Mouse (Mus musculus) urinary bladder, postnatal 36 days (tissue): ENCODE results near the gene Gfral.

Experiments
- DNase-seq, 2 experiments: peaks; one replicate each; pipeline ENCODE4 v3.0.0; 2022; ENCODE audit warnings: low spot score in 2 of 2, mixed read lengths in 1 of 2

Gfral gene

DNA sequence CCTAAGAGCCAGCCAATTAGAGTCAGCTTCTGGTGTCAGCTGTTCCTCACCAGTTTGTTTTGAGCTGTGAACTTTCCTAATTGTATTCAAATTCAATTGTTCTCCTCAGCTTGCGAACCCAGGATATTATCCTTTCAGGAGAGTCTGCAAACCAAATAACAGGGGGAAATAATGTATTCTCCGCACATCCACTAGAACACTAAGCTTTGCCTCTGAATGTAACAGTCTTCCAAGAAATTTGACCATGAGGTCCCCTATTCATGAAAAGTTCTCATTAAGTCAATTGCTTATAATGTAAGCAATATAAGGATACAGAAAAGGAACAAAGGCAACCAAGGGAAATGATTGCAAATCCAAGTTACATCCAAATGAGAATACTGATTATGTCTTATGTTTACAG is at the start of gene Gfral:
Gfral (minus strand) TSS at position 101 of the 400 bp plus-strand sequence.
- no peak for DNase-seq

DNA sequence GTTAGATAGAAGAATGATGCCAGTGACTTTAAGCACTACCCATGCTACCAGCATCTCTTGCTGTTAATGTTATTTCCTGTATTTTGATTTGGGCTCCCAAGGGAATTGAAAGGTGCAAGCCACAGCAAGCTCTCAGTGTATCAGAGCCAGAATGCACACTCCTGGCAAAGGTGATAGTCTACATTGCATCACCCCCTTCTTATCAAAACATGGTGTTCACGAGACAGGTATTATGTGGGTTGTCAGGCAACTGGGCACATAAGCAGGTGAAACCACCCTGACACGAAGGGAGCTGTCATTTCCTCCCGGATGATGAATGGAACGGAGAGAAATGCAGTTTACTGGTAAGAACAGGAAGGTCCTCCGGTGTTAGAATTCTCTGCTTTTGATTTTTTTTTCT is 44.3 kb upstream of the Gfral start:
- no peak for DNase-seq

DNA sequence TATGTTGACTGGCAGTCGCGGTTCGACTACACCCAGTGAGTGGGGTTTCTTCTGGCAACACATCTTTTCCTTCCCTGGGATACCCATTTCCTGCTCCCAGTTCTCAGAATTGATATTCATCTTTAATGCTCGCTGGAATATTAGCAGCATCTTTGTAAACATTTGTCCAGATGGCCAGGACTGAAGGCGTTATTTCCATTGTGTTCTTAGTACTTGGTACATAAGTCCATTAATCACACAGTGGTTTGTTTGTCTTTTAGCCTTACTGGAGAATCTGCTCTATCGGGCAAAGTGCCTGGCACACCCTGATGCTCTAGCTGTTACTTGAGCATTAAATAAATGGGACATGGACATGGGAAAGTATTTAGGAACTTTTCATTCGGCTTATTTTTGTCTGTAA is 39.1 kb upstream of the Gfral start:
- no peak for DNase-seq

DNA sequence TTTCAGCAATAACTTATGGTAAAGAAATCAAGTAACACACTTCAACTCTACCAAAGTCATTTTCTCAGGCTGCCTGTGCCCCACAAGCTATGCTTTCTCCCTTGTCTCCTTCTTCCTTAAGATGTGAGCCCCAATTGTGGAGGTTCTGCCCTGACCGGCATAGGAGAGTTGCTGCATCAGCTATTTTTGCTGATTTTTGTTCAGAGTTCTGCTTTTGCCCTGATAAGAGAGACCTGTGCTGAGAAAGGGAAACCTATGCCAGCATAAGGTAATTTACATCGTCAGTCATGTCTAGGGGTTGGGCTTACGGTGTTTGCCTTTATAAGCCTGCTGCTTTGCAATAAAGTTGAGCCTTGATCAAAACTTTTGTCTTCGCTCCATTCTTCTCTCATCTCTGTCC is 38.7 kb upstream of the Gfral start:
- DNase-seq = no peak

DNA sequence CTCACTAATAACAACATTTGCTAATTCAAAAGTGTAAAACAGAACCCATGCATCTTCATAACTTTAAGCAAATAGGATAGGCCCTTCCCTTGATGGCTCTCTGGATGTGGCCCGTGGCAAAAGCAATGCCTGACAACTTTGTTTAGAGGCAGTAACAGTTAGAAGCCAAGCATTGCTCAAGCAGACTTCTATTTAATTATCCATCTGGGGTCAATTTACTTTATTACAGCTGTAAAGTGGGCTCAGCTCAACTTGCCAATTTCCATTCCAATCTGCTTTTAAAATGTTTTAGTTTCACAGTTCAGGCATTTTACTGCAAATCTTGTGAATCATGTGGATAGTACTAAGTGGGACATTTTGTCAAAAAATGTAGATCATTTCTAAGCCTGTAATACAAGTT is 28.9 kb upstream of the Gfral start:
- no peak for DNase-seq

DNA sequence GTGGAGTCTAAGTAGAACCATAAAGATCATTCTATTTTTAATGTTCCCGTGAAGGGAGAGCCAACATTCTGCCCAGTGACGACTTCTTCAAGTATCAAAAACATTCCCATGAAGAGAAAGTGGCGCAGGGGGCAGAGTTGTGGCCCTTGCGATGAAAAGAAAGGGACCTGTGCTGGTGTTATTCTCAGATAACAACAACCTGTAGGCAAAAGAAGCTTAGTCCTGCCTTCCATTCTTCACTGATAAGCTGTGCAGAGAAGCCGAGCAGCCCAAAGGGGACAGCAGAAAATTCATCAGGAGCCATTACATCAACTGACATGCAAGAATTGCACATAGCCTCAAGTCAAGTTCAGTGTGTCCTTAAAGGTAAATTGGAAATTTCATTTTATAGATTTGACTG is 24.5 kb upstream of the Gfral start:
- DNase-seq = no peak

DNA sequence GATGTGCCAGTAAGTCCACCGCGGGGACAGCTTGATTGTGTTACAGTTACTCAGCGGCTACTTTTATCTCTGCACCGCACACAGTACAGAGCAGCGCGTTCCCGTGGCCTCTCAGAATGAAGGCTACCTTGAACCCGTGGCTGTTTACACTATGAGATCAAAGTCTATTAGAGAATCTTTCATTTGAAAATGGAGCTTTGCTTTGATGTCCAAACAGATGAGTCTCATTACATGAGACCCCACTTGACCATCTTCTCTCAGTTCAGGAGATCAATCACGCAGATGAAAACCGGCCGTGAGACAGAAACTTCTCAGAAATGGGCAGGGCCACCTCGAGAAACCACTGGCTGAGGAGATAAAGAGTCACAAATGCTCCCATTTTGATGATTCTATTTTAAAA is 23.8 kb upstream of the Gfral start:
- no peak for DNase-seq

DNA sequence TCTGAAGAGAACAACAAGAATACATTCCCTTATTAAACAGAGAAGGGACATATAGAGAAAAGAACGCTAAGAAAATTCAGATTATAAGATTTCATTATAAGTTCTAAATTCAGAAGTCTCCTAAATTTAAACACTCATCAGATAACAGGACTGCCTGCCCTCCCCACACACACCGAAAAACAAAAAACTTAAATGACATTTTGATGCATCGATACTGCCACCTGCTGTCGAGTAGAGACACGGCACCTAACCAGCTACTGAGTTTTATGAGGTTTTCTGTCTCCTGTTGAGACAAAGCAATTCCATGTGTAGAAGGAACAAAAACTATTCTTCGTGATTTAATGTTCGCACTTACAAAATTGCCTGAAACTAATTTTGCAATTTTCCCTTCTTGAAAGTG is 23.2 kb upstream of the Gfral start:
- DNase-seq = peak; percentile 54 to 55

DNA sequence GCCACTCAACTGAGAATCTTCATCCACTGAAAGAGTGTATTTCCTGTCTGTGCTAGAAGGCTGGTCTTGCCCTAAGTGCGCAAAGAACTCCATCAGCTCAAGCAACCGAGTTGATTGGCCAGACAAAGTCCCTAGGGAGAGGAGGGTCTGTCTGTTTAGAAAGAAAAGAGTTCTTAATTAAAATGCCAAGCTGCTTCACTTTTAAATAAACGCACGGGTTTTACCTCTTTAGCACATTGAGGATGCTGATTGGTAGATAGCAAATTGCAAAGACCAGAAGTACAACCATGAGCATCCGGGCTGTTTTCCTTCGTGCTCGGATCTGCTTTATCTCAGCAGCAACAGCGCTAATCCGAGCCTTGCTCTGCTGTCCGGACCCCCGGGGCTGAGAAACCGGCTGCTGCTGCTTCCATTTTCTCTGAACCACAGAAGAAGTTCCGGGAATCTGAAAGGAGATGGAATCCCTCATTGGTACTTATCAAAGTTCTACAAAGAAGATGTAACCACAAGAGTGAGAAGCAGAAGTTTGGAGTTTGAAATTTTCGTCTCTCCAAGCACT is 22.6 kb upstream of the Gfral start:
- DNase-seq = peak in 1 of 2 experiments; percentile 15

DNA sequence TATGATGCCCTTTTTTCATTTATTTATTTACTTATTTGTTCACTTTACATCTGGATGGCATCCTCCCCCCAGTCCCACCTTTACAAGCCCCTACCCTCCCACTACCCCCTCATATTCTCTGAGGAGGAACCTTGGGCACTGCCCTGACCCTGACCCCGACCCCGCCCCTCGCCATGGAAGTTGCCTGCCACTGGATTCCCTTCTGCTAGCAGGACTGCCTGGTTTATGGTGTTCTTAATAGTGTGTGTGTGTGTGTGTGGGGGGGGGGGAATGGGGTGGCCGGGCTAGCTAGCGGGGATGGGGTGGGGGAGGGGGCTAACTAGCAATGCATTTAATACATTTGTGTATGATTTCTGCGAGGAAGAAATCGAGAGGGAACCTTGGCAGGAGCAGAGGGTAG is 21.4 kb upstream of the Gfral start:
- no peak for DNase-seq

DNA sequence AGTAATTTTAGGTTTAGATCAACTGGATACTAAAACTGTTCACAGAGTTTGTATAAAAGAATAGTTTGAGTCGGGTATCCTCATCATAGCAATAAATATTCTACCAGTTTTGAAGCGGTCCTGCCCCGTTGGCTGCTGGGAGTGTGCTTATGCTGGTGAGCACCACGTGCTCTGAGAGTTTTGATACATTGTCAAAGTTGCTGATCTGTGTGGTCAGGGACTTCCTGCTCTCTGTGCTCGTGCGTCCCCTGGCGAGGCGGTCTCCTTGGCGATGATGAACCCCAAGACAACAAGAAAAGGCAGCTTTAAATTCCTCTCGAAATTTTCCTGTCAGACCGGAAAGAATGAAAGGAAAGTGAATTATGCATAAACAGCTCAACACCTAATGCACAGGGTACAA is 16.9 kb upstream of the Gfral start:
- no peak for DNase-seq

DNA sequence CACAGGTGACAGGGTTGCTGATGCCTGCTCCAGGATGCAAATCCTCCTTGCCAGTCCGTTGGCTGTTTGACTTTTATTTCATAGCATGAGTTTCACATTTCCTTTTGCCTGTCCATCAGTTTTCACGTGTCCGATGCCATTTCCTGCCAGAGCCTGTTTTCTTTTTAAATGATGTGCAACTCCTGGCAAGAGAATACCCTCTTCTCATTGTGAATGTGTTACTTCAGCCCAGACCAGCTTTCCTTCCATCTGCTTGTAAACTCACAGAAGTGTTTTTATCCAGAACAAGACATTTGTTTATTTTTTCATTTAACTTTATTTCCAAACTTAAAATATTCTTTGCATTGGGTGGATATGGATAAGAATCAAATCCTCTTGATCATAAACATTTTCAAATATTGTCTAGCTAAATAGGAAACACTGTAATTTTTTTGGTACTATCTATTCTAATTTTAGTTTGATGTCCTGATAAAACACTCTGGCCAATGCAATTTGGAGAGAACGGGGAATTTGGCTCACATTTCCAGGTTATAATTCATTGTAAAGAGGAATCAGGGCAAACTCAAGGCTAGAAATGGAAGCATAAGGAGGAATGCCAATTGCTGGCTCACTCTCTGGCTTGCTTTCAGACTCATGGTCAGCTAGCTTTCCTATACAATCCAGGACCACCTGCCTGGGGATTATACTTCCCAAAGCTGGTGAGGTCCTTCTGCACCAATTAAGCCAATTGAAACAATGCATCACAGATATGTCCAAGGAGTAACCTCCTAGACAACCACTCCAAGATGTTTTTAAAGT is 3.9 kb upstream of the Gfral start:
- no peak for DNase-seq

DNA sequence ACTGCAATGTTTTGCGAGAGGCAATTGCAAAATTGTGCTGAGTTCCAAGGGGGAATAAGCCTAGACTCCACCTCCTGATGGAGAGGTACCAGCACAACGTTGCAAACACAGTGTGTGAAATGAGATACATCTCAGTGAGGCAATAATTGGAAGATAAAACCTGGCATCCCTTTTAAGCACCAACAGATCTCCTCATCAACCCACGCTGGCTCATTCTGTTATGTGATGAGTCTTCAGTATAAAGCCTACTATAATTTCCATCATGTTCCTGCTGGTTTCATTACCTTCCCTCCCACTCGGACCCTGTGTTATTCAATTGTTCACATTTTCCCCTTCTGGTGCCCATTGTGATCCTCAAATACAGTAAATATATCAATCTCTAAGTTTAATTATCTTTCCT is 1.2 kb upstream of the Gfral start:
- DNase-seq = no peak

DNA sequence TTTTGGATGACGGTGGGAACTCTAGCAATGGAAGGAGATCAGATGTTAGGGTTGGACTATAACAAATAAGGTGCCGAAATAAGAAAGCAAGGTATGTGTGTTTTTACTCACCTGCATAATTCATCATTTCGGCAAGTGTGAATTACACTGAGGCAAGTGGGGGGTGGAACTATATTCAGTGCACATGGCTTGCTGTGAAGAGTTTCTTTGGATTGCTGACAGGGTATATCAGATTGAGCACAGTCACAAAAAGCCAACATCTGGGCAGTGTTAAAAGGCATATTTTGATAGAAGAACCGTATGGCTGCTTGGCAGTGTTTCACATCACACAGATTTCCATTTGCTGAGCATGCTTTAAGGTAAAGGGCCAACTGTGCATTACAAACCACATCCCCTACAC is 16.5 kb downstream of the Gfral start:
- DNase-seq = no peak

DNA sequence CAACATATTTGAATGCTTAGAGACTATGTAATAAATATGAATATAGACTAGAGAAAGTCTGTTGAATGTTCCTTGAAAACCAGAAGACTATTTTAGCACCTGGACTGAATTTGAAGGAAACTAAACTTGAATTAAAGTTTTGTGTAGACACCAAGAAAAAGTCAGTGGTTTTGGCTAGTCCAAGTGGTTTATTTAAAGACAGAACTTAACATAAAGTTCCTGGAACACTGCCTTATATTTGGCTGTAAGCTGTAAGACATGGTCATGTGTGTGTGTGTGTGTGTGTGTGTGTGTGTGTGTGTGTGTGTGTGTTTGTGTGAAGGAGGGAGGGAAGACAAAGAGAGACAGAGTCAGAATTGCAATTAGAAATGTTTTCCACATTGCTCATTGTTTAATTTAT is 34.2 kb downstream of the Gfral start:
- DNase-seq = no peak

DNA sequence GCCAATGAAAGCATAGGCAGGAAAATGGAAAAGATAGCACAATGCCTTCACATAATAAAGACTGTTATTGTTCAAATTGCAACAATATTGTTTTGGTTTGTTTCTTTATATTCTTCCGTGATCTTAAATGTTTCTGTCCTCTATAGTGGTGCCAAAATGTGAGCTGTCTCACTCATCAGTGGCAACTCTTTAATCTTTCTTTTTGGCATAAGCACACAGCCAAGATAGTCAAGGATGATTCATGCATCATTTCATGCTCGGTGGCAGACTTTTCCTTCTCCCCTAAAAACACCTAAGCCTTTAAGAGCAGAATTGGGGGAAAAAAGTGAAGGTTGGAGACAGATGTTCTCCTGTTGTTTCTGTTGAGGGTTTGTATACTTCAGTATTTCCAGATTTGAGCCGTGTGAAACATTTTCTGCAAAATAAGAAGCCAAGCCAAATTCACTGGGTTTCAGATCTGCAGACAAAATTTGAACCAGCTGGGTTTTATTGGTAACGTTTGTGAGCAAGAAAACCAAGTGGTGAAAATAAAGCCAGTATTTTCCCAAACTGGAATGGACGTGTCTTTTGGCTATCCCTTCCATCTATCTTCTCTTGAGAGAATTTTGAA is 40.7 kb downstream of the Gfral start:
- no peak for DNase-seq

DNA sequence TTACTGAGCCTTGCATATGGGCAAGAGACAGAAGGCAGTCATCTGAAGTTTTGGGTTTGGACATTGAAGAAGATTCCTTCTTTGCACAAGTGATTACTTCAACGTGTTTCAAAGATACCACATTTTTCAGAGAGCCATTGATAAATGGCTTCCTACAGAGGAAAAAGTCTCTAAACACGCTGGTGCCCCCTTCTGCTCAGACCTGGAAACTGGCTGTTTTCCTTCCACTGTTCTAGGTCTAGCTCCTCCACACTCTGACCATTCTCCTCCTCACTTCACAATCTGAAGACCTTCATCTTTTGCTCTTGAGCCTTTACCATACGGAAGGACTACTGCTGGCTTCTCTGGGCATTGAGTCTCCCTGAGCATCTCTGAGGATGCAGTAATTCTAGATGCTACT is 45.1 kb downstream of the Gfral start:
- peak; percentile 11 to 18 for DNase-seq

DNA sequence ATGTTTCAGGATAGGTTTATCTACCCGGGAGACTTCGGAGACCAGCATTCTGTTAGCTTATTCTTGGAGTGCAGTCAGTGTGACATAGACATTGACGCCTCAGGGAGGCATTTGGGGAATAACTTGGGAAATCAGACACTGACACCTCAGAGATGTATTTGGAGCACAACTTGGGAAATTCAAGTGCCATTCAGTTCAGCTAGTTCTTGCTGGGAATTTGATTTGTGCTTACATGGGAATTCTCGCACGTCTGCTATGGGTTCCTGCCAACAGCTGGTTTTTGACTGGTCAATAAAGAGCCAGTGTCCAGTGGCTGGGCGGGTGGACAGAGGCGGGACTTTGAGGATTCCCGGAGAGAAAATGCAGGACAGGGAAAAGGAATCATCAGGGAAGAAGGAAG is 51.0 kb downstream of the Gfral start:
- no peak for DNase-seq

DNA sequence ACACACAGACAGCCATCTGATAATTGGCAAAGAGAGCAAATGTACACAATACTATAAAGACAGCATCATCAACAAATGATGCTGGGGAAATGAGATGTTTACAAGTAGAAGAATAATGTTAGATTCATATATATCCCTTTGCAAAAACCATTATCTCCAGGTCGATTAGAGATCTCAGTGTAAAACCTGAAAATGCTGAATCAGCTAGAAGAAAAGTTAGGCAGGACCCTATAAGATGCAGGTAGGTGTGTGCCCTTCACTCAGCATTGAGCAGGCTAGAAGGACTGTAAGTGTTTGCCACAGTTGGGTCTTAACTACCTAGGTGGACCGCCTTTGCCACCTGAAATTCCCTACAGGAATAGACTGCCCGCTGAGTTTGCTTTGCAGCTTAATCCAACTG is 67.9 kb downstream of the Gfral start:
- no peak for DNase-seq

DNA sequence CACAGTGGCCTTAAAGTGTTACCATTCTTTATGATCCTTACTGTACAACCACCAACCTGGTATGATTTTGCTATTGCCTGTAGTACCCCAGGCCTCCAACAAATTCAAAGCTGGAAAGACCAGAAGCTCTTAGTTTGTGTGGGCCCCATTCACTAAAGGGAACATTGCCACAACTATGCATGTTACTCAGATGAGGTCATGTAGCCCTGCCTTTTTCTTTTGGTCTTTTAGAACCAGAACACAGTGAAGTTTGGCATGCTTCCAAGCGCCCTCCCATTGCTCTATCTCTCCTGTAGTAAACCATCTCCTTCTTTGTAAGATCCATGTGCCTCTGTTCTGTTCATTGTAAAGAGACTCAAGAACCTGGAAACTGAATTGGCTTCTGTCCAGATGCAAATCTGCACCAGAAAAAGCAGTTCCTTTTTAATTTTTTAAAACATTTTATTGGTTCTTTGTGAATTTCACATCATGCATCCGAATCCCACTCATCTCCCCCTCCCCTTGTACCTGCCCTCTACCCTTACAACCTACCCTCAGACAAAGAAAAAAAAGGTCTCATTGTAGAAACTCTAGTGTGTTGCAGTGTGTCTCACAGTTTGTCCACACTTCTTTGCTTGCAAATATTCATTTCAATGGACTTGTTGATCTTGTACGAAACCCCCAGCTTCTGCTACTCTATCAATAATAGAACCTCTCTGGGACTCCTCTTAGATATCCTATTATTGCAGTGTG is 74.9 kb downstream of the Gfral start:
- no peak for DNase-seq

DNA sequence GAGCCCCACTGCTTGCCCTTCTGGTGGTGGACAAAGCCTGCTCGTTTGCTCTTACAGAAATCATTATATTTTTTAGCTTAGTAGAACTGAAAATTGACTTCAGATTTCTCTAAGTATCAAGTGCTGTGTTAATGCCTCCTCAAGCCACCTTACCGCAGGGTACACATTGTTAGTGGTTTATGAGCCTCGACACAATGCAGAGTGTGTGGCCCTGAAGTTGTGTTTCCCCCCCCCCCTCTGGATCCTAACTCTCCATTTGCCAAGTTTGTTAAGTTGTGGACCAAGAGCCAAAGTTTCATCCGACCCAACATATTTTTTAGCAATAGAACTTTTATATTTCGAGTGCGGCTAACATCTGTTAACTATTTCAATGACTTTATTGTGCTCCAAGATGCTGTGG is 79.4 kb downstream of the Gfral start:
- DNase-seq = no peak

DNA sequence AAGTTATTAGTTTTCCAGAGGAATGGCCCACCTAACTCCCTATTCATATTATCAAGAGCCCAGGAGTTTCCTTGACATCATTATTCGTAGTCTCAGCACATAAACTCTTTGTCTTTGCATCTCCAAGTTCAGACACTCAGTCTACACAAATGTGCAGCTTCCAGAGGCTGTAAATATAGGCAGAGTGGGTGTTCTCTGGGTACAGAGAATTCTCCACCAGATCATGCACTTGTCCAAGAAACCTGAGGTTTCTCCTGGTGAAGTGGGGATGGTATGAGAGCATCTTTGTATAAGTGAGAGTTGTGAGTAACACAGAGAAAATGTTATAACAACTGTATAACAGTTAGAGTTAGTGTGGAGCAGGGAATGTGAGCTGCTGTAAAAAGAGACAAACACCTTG is 84.1 kb downstream of the Gfral start:
- DNase-seq = no peak

DNA sequence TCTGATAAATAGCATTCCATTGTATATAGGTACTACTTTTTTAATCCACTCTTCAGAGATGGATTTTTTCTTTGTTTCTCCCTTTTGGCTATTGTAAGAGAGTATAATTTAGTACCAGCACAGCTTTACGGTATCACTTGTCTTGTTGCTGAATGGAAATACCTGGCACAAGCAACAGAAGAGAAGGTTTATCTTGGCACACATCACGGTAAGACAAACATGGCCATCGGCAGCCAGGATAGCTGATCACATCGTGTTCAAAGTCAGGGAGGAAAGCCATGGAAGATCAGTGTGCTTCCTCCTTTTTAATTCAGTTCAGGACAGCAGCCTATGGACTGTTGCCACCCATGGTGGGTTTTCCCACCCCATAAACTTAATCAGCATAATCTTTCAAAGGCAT is 89.2 kb downstream of the Gfral start:
- DNase-seq = no peak
